20 mouse cellular contexts compared by ENCODE assay signal in genomic region chr11:117413133-117413532, GRCm38 (mm10).
DNase-seq lines count a peak whose midpoint lies in the region; ATAC-seq and TF ChIP-seq lines count a peak whose summit lies in the region.
"Had no signal": no experiment of that assay in that cellular context is flagged by ENCODE, and none has a peak within 500 bp of the region (broad histone marks: within the 10 kb centered on the region; RNA-seq: fewer than 3 reads in every experiment).

No protein-coding gene starts in this region.

- H3K4me1 ChIP-seq in E14TG2a.4 (replicated peaks; ENCODE audit: low read depth, low read length), result peaks cover 91% of the 10 kb centered on the region
- H3K4me1 ChIP-seq in lung, embryonic 14.5 days (ENCODE audit: insufficient read depth), result peaks cover 4% of the 10 kb centered on the region; the same call in 1 of the 2 replicates
- peaks cover 23% of the 10 kb centered on the region for H3K4me1 ChIP-seq in megakaryocyte, embryonic 14.5 days
- H3K4me1 ChIP-seq in intestine, embryonic 15.5 days (replicated peaks), result peaks cover 27% of the 10 kb centered on the region

- no peak for ATAC-seq in lung, embryonic 14.5 days (ENCODE audit: insufficient read depth)
- ATAC-seq in intestine, embryonic 15.5 days, result no peak
- ATAC-seq: forebrain, embryonic 16.5 days; intestine, embryonic 16.5 days; midbrain, embryonic 16.5 days had no signal

- 14% methylated on average over 7 of the region's 7 CpGs for WGBS in lung, embryonic 14.5 days
- 29% methylated on average over 7 of the region's 7 CpGs for WGBS in intestine, embryonic 15.5 days

- H3K36me3 ChIP-seq in E14TG2a.4 (ENCODE audit: insufficient read depth, low read length), result peaks cover 5% of the 10 kb centered on the region
- H3K36me3 ChIP-seq in lung, embryonic 14.5 days (ENCODE audit: insufficient read depth), result no peaks in the 10 kb centered on the region
- H3K36me3 ChIP-seq in megakaryocyte, embryonic 14.5 days (replicated peaks; ENCODE audit: low read length), result no peaks in the 10 kb centered on the region
- no peaks in the 10 kb centered on the region for H3K36me3 ChIP-seq in intestine, embryonic 15.5 days
- H3K36me3 ChIP-seq: hindbrain, embryonic 12.5 days; lung, embryonic 15.5 days; neural tube, embryonic 12.5 days; stomach, embryonic 15.5 days had no signal

- no peak overlapping the region for H3K9ac ChIP-seq in lung, embryonic 14.5 days
- no peak overlapping the region for H3K9ac ChIP-seq in intestine, embryonic 15.5 days
- H3K9ac ChIP-seq: hindbrain, embryonic 12.5 days; lung, embryonic 15.5 days; neural tube, embryonic 12.5 days; stomach, embryonic 15.5 days had no signal

- H3K27ac ChIP-seq in lung, embryonic 14.5 days (ENCODE audit: low read depth), result no peak overlapping the region
- H3K27ac ChIP-seq in intestine, embryonic 15.5 days, result no peak overlapping the region
- H3K27ac ChIP-seq: hindbrain, embryonic 12.5 days; lung, embryonic 15.5 days; neural tube, embryonic 12.5 days; stomach, embryonic 15.5 days had no signal

- no peaks in the 10 kb centered on the region for H3K9me3 ChIP-seq in E14TG2a.4 (ENCODE audit: low read length)
- no peaks in the 10 kb centered on the region for H3K9me3 ChIP-seq in lung, embryonic 14.5 days (ENCODE audit: low read depth, low read length)
- H3K9me3 ChIP-seq in megakaryocyte, embryonic 14.5 days, result peaks cover 14% of the 10 kb centered on the region
- no peaks in the 10 kb centered on the region for H3K9me3 ChIP-seq in intestine, embryonic 15.5 days
- H3K9me3 ChIP-seq: hindbrain, embryonic 12.5 days; lung, embryonic 15.5 days; neural tube, embryonic 12.5 days; stomach, embryonic 15.5 days had no signal

- peak; percentile 27 to 32 for DNase-seq in B cell, adult 2 months
- DNase-seq in lung, embryonic 14.5 days, result peak; percentile 32
- DNase-seq in layer of hippocampus, adult 18-20 months (ENCODE audit: low spot score in 2 of 2), result no peak
- no peak for DNase-seq in cerebellum, adult 11 months
- DNase-seq: adrenal gland, adult 2 months; cerebellum, adult 18-20 months; embryo, embryonic 11 days; kidney, postnatal 10 days; layer of hippocampus, adult 9-11 months; liver had no signal

- peaks cover 11% of the 10 kb centered on the region for H3K27me3 ChIP-seq in E14TG2a.4 (ENCODE audit: insufficient read depth, low read length)
- peaks cover 60% of the 10 kb centered on the region for H3K27me3 ChIP-seq in lung, embryonic 14.5 days (ENCODE audit: insufficient read depth, low read length)
- peaks cover 89% of the 10 kb centered on the region for H3K27me3 ChIP-seq in megakaryocyte, embryonic 14.5 days (replicated peaks)
- H3K27me3 ChIP-seq in intestine, embryonic 15.5 days (replicated peaks), result peaks cover 33% of the 10 kb centered on the region

- no peak for TF ChIP-seq CTCF in E14TG2a.4 (conservative IDR thresholded peaks at IDR 0.05; ENCODE audit: low read length)
- TF ChIP-seq CTCF in lung, embryonic 14.5 days (IDR thresholded peaks at IDR 0.05; ENCODE audit: low read depth), result no peak

- H3K4me2 ChIP-seq in lung, embryonic 14.5 days, result no peak overlapping the region
- H3K4me2 ChIP-seq in intestine, embryonic 15.5 days (replicated peaks), result no peak overlapping the region
- H3K4me2 ChIP-seq: hindbrain, embryonic 12.5 days; lung, embryonic 15.5 days; neural tube, embryonic 12.5 days; stomach, embryonic 15.5 days had no signal

- H3K4me3 ChIP-seq in E14TG2a.4 (replicated peaks; ENCODE audit: low read length), result peak overlapping the region; percentile 64
- no peak overlapping the region for H3K4me3 ChIP-seq in lung, embryonic 14.5 days (ENCODE audit: low read depth, low read length)
- H3K4me3 ChIP-seq in megakaryocyte, embryonic 14.5 days (replicated peaks), result peak overlapping the region; percentile 40
- no peak overlapping the region for H3K4me3 ChIP-seq in intestine, embryonic 15.5 days (replicated peaks)
- H3K4me3 ChIP-seq: hindbrain, embryonic 12.5 days; lung, embryonic 15.5 days; neural tube, embryonic 12.5 days; stomach, embryonic 15.5 days had no signal

Comparison
In these comparisons a context has a peak if more than half of its experiments do, and no peak if none do; other contexts are left out.
1. DNase-seq: peak in B cell, adult 2 months (2 of 2) and lung, embryonic 14.5 days (single experiment); none in layer of hippocampus, adult 18-20 months (0 of 2) and cerebellum, adult 11 months (single experiment).
2. H3K4me3 ChIP-seq: peak in E14TG2a.4 (single experiment) and megakaryocyte, embryonic 14.5 days (single experiment); none in lung, embryonic 14.5 days (single experiment) and intestine, embryonic 15.5 days (single experiment).